Mouse (Mus musculus): Measurements from ENCODE around the gene Casp7.

DNA sequence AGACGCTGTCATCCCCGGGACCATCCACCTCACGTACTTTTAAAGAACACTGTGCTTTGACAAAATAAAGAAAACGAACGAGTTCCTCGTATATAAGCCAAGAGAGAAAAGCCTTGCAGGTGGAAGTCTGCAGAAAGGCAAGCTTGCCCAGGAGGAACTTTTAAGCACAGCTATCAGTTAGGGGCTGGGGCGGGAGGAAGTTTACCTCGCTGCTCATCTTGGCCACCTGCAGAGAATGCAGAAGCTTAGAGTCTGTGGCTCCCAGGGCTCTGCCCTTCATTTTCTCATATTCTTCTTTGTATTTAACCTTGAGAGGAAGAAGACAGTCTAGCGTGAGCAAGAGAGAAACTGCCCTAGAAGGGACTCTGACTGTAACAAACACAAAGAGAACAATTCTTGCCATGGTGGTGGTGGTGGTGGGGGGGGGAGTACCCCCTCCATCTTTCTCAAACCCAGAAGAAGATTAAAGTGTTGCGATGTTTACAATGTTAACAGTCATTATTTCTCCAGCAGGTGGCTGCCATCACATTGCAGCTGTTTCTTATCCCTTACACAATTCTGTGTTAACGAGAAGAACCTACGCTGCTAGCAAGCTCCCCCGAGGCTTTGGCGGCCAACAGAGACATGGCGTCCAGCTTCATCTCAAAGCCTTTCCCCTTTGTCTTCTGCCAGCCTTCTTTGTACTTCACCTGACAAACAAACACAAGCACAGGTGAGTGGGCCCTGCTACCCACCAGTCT is 33.0 kb upstream of the Casp7 start:
- TF ChIP-seq CTCF (IDR thresholded peaks at IDR 0.05; ENCODE audit: borderline replicate concordance, insufficient read depth, low read depth, low read length) (no peak), POLR2A (IDR thresholded peaks at IDR 0.05; ENCODE audit: borderline replicate concordance, insufficient read depth, low read length) (no peak)

Data from cerebellum, adult 2 months (tissue).